Mouse (Mus musculus): ENCODE results near the gene Actn3.
A peak's percentile ranks its signal among the peaks of the same experiment; 100 is the strongest.

Actn3 gene

DNA sequence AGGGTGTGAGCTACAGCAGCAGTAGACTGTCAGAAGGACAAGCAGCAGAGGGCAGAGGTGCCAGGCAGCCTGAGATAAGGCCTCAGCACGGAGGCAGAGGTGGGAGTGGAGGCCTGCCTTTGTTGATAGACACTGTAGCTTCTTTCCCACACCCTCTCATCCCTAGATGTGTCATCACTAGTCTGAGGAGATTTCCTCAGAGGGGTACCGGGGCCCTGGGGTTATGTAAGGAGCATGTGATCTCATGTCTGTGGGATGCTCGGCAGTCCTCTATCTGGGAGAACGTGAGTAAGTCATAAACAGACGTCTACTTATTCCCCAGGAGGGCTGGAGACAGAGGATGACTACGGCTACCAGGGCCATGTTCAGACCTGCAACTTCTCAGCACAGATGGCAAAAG lies 18.6 kb downstream of the Actn3 start:
- no peak for DNase-seq (ENCODE audit: low spot score)

GRCm38 (mm10) chr19:4855951-4856350 lies 21.8 kb downstream of the Actn3 start:
- DNase-seq (ENCODE audit: low spot score), result no peak

DNA sequence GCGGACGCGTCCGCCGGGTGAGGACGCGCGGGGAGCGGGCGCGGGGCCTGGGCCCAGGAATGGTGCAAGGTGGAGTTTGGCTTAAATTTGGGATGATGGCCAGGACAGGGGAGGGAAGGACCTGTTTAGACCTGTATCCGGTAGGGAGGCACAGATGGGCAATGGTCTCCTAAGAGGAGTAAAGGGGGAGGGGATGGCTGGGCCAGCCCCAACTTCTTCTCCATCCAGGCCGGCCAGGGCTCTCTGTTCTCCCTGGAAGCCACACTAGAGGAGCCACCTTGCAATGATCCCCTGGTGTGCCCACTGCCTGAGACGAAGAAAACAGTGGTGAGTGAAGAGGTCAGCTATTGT lies 22.3 kb downstream of the Actn3 start:
- no peak for DNase-seq (ENCODE audit: low spot score)

- peak; percentile 92 for DNase-seq (ENCODE audit: low spot score)
Measured at GRCm38 (mm10) chr19:4854552-4855469, 22.9 kb downstream of the Actn3 start, which contains the start of gene Ctsf. Ctsf (plus strand) TSS chr19:4855130.

DNA sequence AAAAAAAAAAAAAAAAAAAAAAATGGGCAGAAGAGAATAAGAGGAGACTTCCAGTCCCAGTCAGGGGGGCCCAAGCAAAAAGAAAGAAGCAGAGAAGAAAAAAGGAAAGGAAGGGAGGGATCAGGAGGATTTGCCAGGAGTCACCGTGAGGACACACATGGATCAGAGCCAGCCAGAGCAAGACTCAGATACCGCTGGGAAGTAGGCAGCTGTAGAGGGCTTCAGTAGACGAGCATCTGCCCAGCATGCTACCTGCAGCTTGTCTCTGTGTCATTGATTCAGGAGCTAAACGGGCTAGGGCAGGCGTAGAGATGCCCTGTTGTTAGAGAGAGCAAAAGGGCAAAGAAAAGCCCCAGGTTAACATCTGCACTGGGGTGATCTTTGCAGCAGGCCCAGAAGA lies 27.4 kb downstream of the Actn3 start:
- DNase-seq (ENCODE audit: low spot score), result no peak

DNA sequence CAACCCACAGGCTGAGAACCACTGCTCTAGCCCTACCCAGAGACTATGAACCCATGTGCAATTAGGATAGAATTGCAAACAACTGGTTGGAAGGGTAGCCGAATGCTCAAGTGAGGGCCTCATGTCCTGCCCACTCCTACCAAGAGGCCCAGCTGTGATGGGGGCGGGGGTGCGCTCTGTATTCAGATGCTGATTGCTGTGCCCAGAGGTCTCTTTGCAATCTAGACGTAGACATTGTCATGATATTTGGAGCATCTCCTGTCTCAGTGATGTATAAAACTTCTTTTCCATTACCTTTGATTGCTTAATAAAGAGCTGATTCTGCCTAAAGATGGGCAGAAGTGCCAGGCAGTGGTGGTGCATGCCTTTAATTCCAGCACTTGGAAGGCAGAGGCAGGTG lies 27.9 kb downstream of the Actn3 start:
- DNase-seq (ENCODE audit: low spot score), result no peak

DNA sequence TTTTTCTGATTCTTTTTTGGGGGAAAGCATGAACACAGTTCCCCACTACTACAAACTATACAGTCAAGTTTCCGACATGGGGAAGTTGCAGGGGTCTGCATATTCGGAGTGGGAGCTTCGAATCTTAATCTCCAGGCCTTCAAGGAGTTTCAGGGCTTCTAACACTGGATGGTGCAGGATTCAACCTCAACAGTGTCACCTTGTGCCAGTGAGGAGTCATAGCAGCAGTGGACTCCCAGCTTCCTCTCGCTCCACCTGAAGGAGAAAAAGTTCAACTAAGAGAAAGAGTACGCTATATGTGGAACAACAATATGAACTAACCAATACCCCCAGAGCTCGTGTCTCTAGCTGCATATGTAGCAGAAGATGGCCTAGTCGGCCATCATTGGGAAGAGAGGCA lies 30.2 kb downstream of the Actn3 start:
- peak; percentile 60 for DNase-seq (ENCODE audit: low spot score)

- DNase-seq (ENCODE audit: low spot score), result no peak
Measured at GRCm38 (mm10) chr19:4845846-4846245, 31.9 kb downstream of the Actn3 start.

DNA sequence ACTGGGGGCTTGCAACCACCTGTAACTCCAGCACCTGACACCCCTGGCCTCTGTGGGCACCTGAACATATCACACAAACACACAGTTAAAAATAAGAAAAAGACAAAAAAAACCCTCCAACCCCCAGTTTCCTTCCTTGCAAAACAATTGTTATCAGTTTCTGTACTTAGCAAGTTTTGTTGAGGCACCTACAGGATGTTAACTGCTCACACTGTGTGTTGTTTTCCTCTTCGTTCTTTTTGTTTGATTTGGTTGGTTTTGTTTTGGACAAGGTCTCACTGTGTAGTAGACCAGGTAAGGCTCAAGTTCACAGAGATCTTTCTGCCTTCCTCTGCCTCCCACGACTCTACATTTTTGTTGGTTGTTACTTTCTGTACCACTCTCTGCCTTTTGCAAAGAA lies 35.1 kb downstream of the Actn3 start:
- no peak for DNase-seq (ENCODE audit: low spot score)

- DNase-seq (ENCODE audit: low spot score), result no peak
Measured at GRCm38 (mm10) chr19:4840848-4841247, 36.9 kb downstream of the Actn3 start.

- peak; percentile 98 for DNase-seq (ENCODE audit: low spot score)
Measured at GRCm38 (mm10) chr19:4839149-4839548, 38.6 kb downstream of the Actn3 start, which contains the start of the genes Ccs and Ccdc87. Ccs (minus strand) TSS chr19:4839332. Ccdc87 (plus strand) TSS chr19:4839366.

DNA sequence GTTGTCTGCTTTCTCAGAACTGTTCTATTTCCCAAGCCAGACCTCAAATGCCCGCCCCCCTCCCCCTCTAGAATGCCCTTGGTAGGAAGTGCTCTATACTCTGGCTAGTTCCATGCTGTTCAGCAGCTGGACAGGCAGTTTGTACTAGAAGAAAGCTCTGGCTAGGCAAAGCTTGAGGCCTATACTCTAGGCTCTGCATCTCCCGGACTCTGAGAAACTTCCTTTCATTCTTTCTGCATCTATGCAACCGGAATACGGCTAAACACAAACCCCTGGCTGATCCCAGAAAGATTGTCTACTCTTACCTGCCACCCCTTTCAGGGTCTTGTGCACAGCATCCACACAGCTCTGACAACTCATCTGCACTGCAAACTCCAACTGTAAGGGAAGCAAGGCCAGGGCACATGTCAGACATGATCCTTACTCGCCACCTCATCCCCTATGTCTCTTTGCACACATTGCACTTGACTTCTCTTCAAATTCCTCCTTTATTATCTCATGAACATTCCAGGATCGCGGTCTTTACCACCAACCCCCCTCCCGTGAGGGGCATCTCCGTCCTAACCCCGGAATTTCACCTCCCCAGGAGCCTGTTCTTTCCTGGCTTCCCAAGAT lies 39.1 kb downstream of the Actn3 start:
- DNase-seq (ENCODE audit: low spot score), result no peak

DNA sequence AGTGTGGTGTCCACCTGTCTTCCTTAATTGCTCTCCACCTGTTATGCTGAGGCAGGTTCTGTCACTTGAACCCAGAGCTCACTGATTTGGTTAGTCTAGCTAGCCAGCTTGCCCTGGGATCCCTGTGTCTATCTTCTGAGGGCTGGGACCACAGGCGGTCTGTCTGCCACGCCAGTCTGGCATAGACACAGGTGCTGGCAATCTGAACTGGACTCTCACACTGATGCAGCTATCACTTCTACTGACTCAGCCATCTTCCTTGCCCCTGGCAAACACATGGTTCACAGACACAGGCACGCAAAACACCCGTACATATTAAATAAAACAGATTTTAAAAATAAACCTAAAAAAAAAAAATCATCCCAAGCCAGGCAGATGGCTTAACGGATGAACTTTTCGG lies 40.7 kb downstream of the Actn3 start:
- no peak for DNase-seq (ENCODE audit: low spot score)

DNA sequence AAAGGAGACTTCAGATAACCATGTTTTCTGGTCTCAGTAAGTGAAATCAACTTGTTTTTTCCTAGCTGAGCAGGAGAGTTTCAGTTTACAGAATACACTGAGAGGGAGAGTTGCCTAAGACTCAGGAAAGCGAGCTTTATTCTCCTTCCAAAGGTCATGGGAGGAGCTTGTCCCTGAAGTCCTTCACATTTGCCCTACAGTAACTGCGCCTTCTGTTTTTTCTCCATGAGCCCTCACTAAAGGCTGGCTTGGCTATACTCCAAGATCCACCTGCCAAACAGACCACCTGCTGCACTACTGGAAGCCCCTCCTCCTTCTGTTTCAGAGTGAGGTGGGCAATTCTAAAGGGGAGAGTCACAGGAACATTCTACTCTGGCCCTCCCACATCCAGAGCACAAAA lies 41.6 kb downstream of the Actn3 start:
- DNase-seq (ENCODE audit: low spot score), result no peak

- no peak for DNase-seq (ENCODE audit: low spot score)
Measured at GRCm38 (mm10) chr19:4833977-4834376, 43.7 kb downstream of the Actn3 start.

- DNase-seq (ENCODE audit: low spot score), result no peak
Measured at GRCm38 (mm10) chr19:4829156-4829555, 48.6 kb downstream of the Actn3 start.

DNA sequence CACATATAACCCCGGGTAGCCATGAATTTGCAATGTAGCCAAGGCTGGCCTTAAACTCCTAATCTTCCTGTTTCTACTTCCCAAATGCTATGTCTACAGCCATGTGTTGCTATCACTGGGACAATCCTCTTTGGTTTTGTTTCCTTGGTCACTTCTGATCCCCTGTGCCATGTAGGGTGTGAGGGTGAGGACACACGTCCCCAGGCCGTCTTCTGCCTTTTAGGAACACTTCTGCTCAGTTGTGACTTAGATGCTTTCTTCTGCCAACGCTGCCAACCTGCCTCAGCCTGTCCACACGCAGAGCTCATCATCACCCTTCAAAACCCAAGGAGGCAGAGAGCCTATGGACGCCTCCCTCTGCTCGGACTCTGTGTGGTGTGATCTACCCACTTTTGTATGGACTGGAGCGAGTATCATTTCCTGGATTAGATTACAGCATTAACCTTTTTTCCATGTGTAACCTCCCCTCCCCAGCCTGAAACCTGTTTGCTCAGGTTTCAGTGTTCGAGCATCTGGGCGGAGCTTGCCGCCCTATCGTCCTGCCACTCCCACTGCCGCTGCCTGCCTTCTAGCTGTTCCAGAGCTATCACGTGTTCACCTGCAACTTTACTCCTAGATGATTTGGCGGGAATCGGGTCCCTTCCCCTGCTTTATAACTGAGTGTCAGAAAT lies 49.1 kb downstream of the Actn3 start:
- peak; percentile 25 for DNase-seq (ENCODE audit: low spot score)

DNA sequence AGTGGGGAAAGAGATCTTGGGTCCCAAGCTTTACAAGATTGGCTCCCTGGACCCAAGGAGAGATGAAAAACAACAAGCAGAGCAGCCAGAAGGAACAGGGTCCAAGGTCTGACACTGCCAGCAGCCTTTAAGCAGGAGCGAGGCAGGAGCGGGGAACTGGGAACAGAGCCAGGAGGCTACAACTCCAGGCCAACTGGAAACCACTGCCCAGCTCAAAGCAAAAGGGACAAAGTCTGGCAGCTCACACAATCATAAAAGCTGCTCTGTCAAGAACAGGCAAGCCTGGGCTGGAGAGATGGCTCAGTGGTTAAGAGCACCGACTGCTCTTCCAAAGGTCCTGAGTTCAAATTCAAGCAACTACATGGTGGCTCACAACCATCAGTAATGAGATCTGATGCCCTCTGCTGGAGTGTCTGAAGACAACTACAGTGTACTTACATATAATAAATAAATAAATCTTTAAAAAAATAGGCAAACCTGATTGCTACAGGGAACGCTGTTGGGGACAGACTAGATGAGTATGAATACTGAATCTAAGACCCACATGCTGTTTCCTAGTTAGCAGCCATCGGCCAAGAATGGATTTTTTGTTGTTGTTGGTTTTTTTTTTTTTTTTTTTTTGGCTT lies 56.9 kb downstream of the Actn3 start:
- no peak for DNase-seq (ENCODE audit: low spot score)

DNA sequence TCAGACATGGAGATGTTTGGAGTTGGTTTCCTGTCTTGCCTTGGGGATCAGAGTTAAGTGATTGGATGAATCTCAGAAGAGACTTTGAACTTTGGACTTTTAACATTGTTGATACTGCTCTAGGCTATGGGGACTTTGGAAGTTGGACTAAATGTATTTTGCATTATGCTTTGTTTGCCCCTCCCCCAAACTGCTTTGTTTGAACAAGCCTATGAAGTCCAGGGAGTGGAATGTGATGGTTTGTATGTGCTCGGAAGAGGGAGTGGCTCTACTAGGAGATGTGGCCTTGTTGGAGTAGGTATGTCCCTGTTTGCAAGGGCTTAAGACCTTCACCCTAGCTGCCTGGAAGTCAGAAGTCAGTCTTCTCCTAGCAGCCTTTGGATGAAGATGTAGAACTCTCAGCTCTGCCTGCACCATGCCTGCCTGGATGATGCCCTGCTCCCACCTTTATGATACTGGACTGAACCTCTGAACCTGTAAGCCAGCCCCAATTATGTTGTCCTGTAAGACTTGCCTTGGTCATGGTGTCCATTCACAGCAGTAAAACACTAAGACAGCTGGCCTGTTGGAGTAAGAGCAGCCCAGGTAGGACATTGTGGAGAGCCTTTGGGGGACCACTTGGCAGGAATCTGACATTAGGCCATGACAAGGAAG lies 60.4 kb downstream of the Actn3 start:
- DNase-seq (ENCODE audit: low spot score), result no peak

- peak; percentile 64 for DNase-seq (ENCODE audit: low spot score)
Measured at GRCm38 (mm10) chr19:4813015-4813414, 64.7 kb downstream of the Actn3 start.

DNA sequence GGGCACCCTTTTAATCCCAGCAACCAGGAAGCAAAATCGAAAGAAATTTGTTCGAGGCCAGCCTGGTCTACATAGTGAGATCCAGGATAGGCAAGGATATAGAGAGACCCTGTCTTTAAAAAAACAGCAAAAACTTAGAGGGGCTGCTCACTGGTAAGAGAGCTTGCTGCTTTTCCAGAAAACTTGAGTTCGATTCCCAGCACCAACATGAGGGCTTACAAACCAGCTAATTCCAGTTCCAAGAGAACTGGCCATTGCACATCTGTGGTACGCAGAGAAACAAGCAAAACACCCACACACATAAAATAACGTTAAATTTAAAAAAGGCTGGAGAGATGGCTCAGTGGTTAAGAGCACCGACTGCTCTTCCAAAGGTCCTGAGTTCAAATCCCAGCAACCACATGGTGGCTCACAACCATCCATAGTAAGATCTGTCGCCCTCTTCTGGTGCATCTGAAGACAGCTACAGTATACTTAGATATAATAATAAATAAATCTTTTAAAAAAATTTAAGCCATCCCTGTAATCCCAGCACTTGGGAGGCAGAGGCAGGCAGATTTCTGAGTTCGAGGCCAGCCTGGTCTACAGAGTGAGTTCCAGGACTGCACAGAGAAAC lies 65.3 kb downstream of the Actn3 start:
- peak; percentile 31 for DNase-seq (ENCODE audit: low spot score)

DNA sequence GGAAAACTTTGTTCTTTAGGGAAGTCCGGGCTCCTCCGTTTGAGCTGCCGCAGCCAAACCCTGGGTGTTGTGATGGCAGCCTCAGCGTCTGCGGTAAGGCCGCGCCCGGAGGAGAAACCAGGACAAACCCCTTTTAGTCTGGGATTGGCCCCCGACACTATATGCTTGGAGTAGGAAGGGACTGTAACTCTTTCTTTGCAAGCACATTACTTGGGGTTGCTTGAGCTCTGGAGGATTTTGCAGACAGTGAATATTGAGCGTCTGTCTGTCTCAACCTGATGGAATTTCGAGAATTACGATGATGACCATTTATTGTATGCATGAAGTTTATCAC lies 65.8 kb downstream of the Actn3 start:
- DNase-seq (ENCODE audit: low spot score), result no peak
